Mouse (Mus musculus): ENCODE data around the gene Meis2. TPM values are rescaled to one million over a fixed set of nuclear protein-coding genes. Genes with fewer than 3 reads are reported as not detected.
A peak's percentile ranks its signal among the peaks of the same experiment; 100 is the strongest.

Meis2 gene
- polyA plus RNA-seq, 2 experiments: 0.69 to 1.5 TPM

GRCm38 (mm10) chr2:116015520-116015919 is 50.1 kb downstream of the Meis2 start:
- TF ChIP-seq EP300 (IDR thresholded peaks at IDR 0.05; ENCODE audit: low read depth) (no peak), CTCF (IDR thresholded peaks at IDR 0.05; ENCODE audit: low read depth) (no peak)
- no peak overlapping the region for H3K4me2 ChIP-seq (ENCODE audit: low read depth)

GRCm38 (mm10) chr2:116010469-116010868 is 55.2 kb downstream of the Meis2 start:
- H3K36me3 ChIP-seq (replicated peaks; ENCODE audit: control insufficient read depth, insufficient read depth, low read depth): no peaks in the 10 kb centered on the region
- TF ChIP-seq CTCF (IDR thresholded peaks at IDR 0.05; ENCODE audit: low read depth) (no peak), EP300 (IDR thresholded peaks at IDR 0.05; ENCODE audit: low read depth) (no peak)
- no peaks in the 10 kb centered on the region for H3K27me3 ChIP-seq (ENCODE audit: control insufficient read depth, insufficient read depth, low read length)
- H3K4me2 ChIP-seq (ENCODE audit: low read depth): no peak overlapping the region
- ATAC-seq (ENCODE audit: insufficient read depth) (no peak), DNase-seq (ENCODE audit: low read depth in 3 of 3, low spot score in 3 of 3) (no peak)
- H3K4me3 ChIP-seq (ENCODE audit: insufficient read depth in 1 of 2, low read depth in 2 of 2, low read length in 2 of 2): no peak overlapping the region
- H3K4me1 ChIP-seq (replicated peaks; ENCODE audit: control insufficient read depth in 2 of 2, insufficient read depth in 2 of 2, low read length in 1 of 2): no peaks in the 10 kb centered on the region
- H3K9ac ChIP-seq (replicated peaks): no peak overlapping the region
- WGBS (ENCODE audit: insufficient replicate concordance): 36% methylated on average over 6 of the region's 6 CpGs
- no peak overlapping the region for H3K27ac ChIP-seq
- H3K9me3 ChIP-seq (ENCODE audit: control insufficient read depth, low read length): no peaks in the 10 kb centered on the region

More at GRCm38 (mm10) chr2:116015520-116015919, 50.1 kb downstream of the Meis2 start:
- H3K27ac ChIP-seq: no peak overlapping the region
- H3K36me3 ChIP-seq (replicated peaks; ENCODE audit: control insufficient read depth, insufficient read depth, low read depth): no peaks in the 10 kb centered on the region
- no peak for DNase-seq (ENCODE audit: low read depth in 3 of 3, low spot score in 3 of 3)
- H3K4me1 ChIP-seq (replicated peaks; ENCODE audit: control insufficient read depth in 2 of 2, insufficient read depth in 2 of 2, low read length in 1 of 2): peaks cover 0 to 3% of the 10 kb centered on the region in 2 experiments; a peak in 2 of 4 replicates
- no peaks in the 10 kb centered on the region for H3K27me3 ChIP-seq (ENCODE audit: control insufficient read depth, insufficient read depth, low read length)
- no peaks in the 10 kb centered on the region for H3K9me3 ChIP-seq (ENCODE audit: control insufficient read depth, low read length)
- H3K4me3 ChIP-seq (ENCODE audit: insufficient read depth in 1 of 2, low read depth in 2 of 2, low read length in 2 of 2): no peak overlapping the region
- 63% methylated on average over 10 of the region's 10 CpGs for WGBS (ENCODE audit: insufficient replicate concordance)
- no peak overlapping the region for H3K9ac ChIP-seq (replicated peaks)
- no peak for ATAC-seq (ENCODE audit: insufficient read depth)

GRCm38 (mm10) chr2:116010061-116010460 is 55.6 kb downstream of the Meis2 start:
- H3K9ac ChIP-seq (replicated peaks): no peak overlapping the region
- no peaks in the 10 kb centered on the region for H3K9me3 ChIP-seq (ENCODE audit: control insufficient read depth, low read length)
- H3K4me1 ChIP-seq (replicated peaks; ENCODE audit: control insufficient read depth in 2 of 2, insufficient read depth in 2 of 2, low read length in 1 of 2): no peaks in the 10 kb centered on the region
- H3K4me3 ChIP-seq (ENCODE audit: insufficient read depth in 1 of 2, low read depth in 2 of 2, low read length in 2 of 2): no peak overlapping the region
- TF ChIP-seq EP300 (IDR thresholded peaks at IDR 0.05; ENCODE audit: low read depth): no peak
- no peak for TF ChIP-seq CTCF (IDR thresholded peaks at IDR 0.05; ENCODE audit: low read depth)
- H3K36me3 ChIP-seq (replicated peaks; ENCODE audit: control insufficient read depth, insufficient read depth, low read depth): no peaks in the 10 kb centered on the region
- no peak overlapping the region for H3K4me2 ChIP-seq (ENCODE audit: low read depth)
- ATAC-seq (ENCODE audit: insufficient read depth): no peak
- H3K27me3 ChIP-seq (ENCODE audit: control insufficient read depth, insufficient read depth, low read length): no peaks in the 10 kb centered on the region
- no peak for DNase-seq (ENCODE audit: low read depth in 3 of 3, low spot score in 3 of 3)
- 78% methylated on average over 3 of the region's 3 CpGs for WGBS (ENCODE audit: insufficient replicate concordance)
- no peak overlapping the region for H3K27ac ChIP-seq

- Histone ChIP-seq H3K27ac (no peak overlapping the region), H3K4me3 (ENCODE audit: insufficient read depth in 1 of 2, low read depth in 2 of 2, low read length in 2 of 2) (peak overlapping the region in 1 of 2 experiments; percentile 7; a peak in 1 of 4 replicates), H3K27me3 (ENCODE audit: control insufficient read depth, insufficient read depth, low read length) (no peaks in the 10 kb centered on the region), H3K9me3 (ENCODE audit: control insufficient read depth, low read length) (no peaks in the 10 kb centered on the region), H3K4me1 (replicated peaks; ENCODE audit: control insufficient read depth in 2 of 2, insufficient read depth in 2 of 2, low read length in 1 of 2) (no peaks in the 10 kb centered on the region), H3K36me3 (replicated peaks; ENCODE audit: control insufficient read depth, insufficient read depth, low read depth) (no peaks in the 10 kb centered on the region), H3K4me2 (ENCODE audit: low read depth) (peak overlapping the region; percentile 31), H3K9ac (replicated peaks) (no peak overlapping the region)
- ATAC-seq (ENCODE audit: insufficient read depth) (no peak), DNase-seq (ENCODE audit: low read depth in 3 of 3, low spot score in 3 of 3) (no peak)
- 29% methylated on average over 20 of the region's 20 CpGs for WGBS (ENCODE audit: insufficient replicate concordance)
- no peak for TF ChIP-seq CTCF (IDR thresholded peaks at IDR 0.05; ENCODE audit: low read depth)
- no peak for TF ChIP-seq EP300 (IDR thresholded peaks at IDR 0.05; ENCODE audit: low read depth)
Measured at GRCm38 (mm10) chr2:116009097-116009970, 56.3 kb downstream of the Meis2 start.

GRCm38 (mm10) chr2:116002354-116002753 is 63.3 kb downstream of the Meis2 start:
- 56% methylated on average over 6 of the region's 6 CpGs for WGBS (ENCODE audit: insufficient replicate concordance)

More at GRCm38 (mm10) chr2:116002354-116002753, 63.3 kb downstream of the Meis2 start:
- ATAC-seq (ENCODE audit: insufficient read depth): no peak
- no peak for DNase-seq (ENCODE audit: low read depth in 3 of 3, low spot score in 3 of 3)
- Histone ChIP-seq H3K4me1 (replicated peaks; ENCODE audit: control insufficient read depth in 2 of 2, insufficient read depth in 2 of 2, low read length in 1 of 2) (no peaks in the 10 kb centered on the region), H3K4me3 (ENCODE audit: insufficient read depth in 1 of 2, low read depth in 2 of 2, low read length in 2 of 2) (no peak overlapping the region), H3K4me2 (ENCODE audit: low read depth) (no peak overlapping the region), H3K27me3 (ENCODE audit: control insufficient read depth, insufficient read depth, low read length) (no peaks in the 10 kb centered on the region), H3K9ac (replicated peaks) (no peak overlapping the region), H3K36me3 (replicated peaks; ENCODE audit: control insufficient read depth, insufficient read depth, low read depth) (no peaks in the 10 kb centered on the region), H3K9me3 (ENCODE audit: control insufficient read depth, low read length) (no peaks in the 10 kb centered on the region), H3K27ac (no peak overlapping the region)
- TF ChIP-seq CTCF (IDR thresholded peaks at IDR 0.05; ENCODE audit: low read depth) (no peak), EP300 (IDR thresholded peaks at IDR 0.05; ENCODE audit: low read depth) (no peak)

All from liver, embryonic 14.5 days (tissue).